Mouse (Mus musculus) embryo, embryonic 11.5 days (tissue): ENCODE results near the gene Nectin1.

Experiments used
- DNase-seq: peaks from one replicate; pipeline ENCODE4 v3.0.0-alpha.2; 2012; ENCODE audit warnings: low read depth, low spot score

Gene Nectin1

GRCm38 (mm10) chr9:43761181-43761820 lies 17.5 kb downstream of the Nectin1 start:
- DNase-seq = no peak

GRCm38 (mm10) chr9:43761941-43762340 lies 18.2 kb downstream of the Nectin1 start:
- DNase-seq = no peak

- no peak for DNase-seq
Measured at GRCm38 (mm10) chr9:43765419-43766179, 21.8 kb downstream of the Nectin1 start.

GRCm38 (mm10) chr9:43768779-43769178 lies 25.0 kb downstream of the Nectin1 start:
- DNase-seq = no peak

- DNase-seq = no peak
Measured at GRCm38 (mm10) chr9:43769228-43769627, 25.4 kb downstream of the Nectin1 start.

GRCm38 (mm10) chr9:43769940-43770339 lies 26.2 kb downstream of the Nectin1 start:
- no peak for DNase-seq

GRCm38 (mm10) chr9:43771041-43771440 lies 27.3 kb downstream of the Nectin1 start:
- no peak for DNase-seq

GRCm38 (mm10) chr9:43772460-43772859 lies 28.7 kb downstream of the Nectin1 start:
- DNase-seq = no peak

- no peak for DNase-seq
Measured at GRCm38 (mm10) chr9:43773521-43773920, 29.7 kb downstream of the Nectin1 start.

- DNase-seq = no peak
Measured at GRCm38 (mm10) chr9:43774427-43774826, 30.6 kb downstream of the Nectin1 start.

- DNase-seq = no peak
Measured at GRCm38 (mm10) chr9:43776231-43776630, 32.4 kb downstream of the Nectin1 start.

GRCm38 (mm10) chr9:43777362-43778360 lies 33.9 kb downstream of the Nectin1 start:
- DNase-seq = no peak

GRCm38 (mm10) chr9:43780883-43781282 lies 37.1 kb downstream of the Nectin1 start:
- no peak for DNase-seq

GRCm38 (mm10) chr9:43782401-43782800 lies 38.6 kb downstream of the Nectin1 start:
- no peak for DNase-seq

GRCm38 (mm10) chr9:43783959-43784358 lies 40.2 kb downstream of the Nectin1 start:
- DNase-seq = no peak

- no peak for DNase-seq
Measured at GRCm38 (mm10) chr9:43784841-43785240, 41.1 kb downstream of the Nectin1 start.

GRCm38 (mm10) chr9:43787591-43787990 lies 43.8 kb downstream of the Nectin1 start:
- DNase-seq = no peak

GRCm38 (mm10) chr9:43792681-43793080 lies 48.9 kb downstream of the Nectin1 start:
- no peak for DNase-seq

- no peak for DNase-seq
Measured at GRCm38 (mm10) chr9:43793411-43793810, 49.6 kb downstream of the Nectin1 start.

GRCm38 (mm10) chr9:43796031-43796430 lies 52.2 kb downstream of the Nectin1 start:
- no peak for DNase-seq

- no peak for DNase-seq
Measured at GRCm38 (mm10) chr9:43796841-43797740, 53.3 kb downstream of the Nectin1 start.
